Mouse (Mus musculus) cerebellum, adult 8-10 months (tissue): Measurements from ENCODE around the gene Ugt1a9.

Source experiments
- DNase-seq: peaks from one replicate; pipeline ENCODE4 v3.0.0; 2022

Gene Ugt1a9

GRCm38 (mm10) chr1:88262255-88262654 lies 191.7 kb downstream of the Ugt1a9 start:
- DNase-seq: no peak

DNA sequence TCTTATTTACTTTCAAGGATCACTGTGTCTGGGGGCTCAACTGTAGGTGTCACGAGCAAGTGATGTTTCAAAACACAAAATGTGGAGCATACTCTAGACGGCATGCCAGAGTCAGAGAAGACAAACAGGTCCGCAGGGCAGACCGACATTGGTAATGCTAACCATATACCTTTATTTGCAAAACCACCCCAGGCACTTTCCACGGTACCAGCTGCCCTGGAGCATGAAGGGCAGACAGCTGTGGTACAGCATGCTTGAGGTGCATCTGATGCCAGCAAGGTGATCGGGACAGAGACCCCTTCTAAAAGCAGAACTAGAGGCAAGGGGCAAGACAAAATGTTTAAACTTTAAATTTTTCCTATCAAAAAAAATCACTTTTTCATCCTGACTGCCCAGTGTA lies 192.4 kb downstream of the Ugt1a9 start:
- no peak for DNase-seq

DNA sequence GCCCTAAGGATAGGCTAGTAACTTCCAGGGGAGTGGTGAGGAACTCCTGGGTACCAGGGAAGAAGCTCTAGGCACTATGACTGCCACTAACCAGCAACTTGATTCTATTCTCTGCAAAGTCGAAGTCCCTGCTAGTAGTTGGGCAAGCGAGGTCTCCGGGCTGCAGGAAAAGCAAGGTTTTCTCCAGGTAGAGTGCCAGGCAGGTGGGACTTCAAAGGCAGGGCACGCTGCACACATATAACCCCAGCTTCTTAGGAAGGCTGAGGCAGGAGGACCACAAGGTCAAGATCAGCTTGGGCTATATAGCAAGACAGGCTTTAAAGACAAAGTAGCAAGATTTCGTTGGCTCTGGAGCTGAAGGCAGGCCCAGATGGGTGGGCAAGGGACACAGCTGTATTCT lies 193.2 kb downstream of the Ugt1a9 start:
- DNase-seq: no peak

DNA sequence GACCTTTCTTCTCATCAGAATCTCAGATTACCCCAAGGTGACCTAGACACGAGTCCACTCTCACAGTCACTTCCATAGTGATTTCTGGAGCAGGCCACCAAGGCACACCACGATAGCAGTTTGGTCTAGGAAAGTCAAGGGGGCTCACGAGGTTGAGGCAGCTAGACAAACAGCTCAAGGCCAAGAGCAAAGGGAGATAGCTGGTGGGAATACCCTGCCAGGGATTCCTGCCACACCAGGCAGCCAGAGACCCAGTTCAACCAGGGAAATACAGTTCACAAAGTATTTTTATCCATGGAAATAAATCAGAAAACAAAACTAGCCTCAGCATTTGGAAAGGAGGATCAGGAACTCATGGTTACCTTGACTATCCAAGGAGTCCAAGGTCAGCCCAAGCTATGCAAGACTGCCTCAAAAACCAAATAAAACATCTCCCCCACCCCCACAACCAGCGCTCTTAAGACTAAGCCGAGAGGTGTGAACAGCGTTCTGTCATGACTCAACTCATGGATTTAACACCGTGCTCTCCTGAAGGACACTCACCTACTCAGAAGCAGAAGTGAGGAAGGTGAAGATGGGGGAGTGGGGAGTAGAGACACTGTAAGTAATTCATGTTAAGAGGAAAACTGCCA lies 193.8 kb downstream of the Ugt1a9 start:
- DNase-seq: no peak

- DNase-seq: no peak
Observed at GRCm38 (mm10) chr1:88264869-88265240, 194.3 kb downstream of the Ugt1a9 start.

DNA sequence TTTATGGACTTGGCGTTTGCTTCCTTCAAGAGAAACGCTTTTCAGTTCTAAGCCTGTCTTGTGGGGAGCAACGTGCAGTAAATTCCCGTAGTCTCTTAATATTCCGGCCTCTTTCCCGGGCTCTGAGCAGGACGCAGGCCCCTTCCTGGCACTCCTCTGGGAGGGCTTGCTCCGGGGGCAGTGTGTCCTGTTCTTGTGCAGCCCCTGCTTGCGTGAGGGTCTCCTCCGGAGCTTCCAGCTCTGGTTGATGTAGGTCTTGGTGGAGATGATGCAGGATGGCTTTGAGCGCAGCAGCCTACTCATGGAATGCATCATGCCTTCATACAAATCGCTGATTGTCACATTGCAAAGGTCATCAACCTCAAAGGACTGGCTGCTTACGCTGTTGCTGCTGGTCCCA lies 195.5 kb downstream of the Ugt1a9 start:
- DNase-seq: no peak

- no peak for DNase-seq
Observed at GRCm38 (mm10) chr1:88267489-88267888, 196.9 kb downstream of the Ugt1a9 start.

DNA sequence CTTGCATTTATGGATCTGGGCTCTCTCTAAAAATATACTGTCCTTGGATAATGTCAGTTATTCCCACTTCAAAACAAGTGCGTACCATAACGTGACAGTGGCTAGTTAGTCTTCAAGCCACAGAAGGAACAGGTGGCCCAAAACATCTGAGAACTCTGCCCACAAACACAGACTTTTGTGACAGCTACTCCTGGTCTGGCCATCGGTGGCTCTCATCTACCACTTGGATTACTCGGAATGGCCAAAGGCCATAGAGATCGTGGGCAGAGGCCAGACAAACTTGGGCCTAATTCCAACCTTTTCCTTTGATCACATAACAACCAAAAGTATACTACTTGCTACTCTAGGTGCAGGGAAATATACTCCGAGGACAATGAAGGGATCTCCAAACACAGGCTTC lies 197.5 kb downstream of the Ugt1a9 start:
- no peak for DNase-seq
